Mouse (Mus musculus) left cerebral cortex, postnatal 14 days (tissue): Measurements from ENCODE around the gene Lpp. TPM values are rescaled to one million over a fixed set of nuclear protein-coding genes. Genes with fewer than 3 reads are reported as not detected.
A peak's percentile ranks its signal among the peaks of the same experiment; 100 is the strongest.

Experiments
- DNase-seq, 2 experiments: peaks; one replicate each; pipeline ENCODE4 v3.0.0; 2021 to 2022; ENCODE audit warnings: low spot score in 2 of 2, mixed read lengths in 1 of 2
- intact Hi-C: fragments of 180-260 bp; cut with DNase I; formaldehyde crosslinking; loops from one replicate; pipeline ENCODE4 v1.15.1; 2025
- total RNA-seq, 2 experiments: library from RNA; stranded (reverse); gene quantifications; 2 replicates each; pipeline ENCODE4 v1.2.3; 2021

The Lpp gene
- total RNA-seq, 2 experiments from 2014 or later, result 6.8 to 8.3 TPM

DNA sequence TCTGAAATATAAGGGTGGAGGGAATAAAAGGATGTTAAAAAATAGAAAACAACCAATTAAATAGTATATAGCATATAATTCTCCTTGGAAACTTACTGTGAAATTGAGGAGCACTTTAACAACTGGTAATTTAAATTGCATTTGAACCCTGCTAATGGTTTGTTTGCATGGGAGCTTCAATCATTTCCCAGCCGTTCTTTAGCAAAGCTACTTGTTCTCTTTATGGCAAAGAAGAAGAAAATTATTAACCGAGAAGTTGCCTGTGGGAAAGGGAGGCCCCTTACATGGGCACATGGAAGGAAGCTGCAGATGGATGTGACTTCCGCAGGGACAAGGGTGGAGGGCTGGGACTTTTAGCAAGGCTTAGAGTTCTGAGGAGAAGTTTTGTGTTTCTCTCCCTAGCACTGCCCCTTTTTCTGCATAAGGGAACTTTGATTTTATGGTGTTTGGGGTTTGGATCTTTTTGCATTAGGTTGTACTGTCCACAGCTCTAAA, 62.1 kb downstream of the Lpp start:
- intact Hi-C loops, result no loop called here
- no peak for DNase-seq

DNA sequence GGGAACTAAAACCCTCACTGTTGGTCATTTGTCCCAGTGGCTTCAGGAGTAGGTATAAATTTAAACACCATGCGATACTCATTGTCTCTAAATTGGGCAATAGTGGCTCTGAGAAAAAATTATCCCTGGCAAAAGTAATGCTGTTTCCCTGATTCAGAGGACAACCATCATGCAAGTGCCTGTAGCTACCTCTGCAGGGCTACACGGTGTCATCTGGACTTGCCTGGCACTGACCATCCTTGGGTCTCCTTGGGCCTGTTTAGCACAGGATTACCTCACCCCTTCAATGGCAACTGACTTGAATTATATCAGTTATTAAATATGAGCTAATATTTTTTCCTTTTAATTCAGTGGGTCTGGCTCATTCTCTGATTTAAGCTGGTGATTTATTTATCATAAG, 70.5 kb downstream of the Lpp start:
- no peak for DNase-seq

DNA sequence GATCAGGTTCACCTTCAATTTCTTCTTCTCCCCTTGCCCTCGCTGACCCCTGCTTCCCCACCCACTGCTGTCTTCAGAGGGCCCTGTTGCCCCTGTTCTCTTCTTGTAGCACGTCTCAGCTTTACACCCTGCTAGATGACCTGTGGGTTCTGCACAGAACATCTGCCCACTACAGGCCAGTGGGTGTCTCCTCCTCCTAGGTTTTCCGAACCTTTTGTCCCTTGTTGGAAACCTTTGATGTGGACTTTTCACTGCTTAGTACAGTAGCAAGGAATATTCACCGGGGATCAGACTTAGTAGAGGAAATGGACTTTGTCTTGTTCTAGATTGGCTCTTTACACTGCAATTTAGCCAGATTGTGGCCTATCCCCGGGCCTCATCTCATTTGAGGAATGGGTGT, 71.1 kb downstream of the Lpp start:
- DNase-seq, result no peak
- intact Hi-C loops, result no loop called here

More for the DNA sequence above, 70.5 kb downstream of the Lpp start:
- intact Hi-C loops, result no loop called here

DNA sequence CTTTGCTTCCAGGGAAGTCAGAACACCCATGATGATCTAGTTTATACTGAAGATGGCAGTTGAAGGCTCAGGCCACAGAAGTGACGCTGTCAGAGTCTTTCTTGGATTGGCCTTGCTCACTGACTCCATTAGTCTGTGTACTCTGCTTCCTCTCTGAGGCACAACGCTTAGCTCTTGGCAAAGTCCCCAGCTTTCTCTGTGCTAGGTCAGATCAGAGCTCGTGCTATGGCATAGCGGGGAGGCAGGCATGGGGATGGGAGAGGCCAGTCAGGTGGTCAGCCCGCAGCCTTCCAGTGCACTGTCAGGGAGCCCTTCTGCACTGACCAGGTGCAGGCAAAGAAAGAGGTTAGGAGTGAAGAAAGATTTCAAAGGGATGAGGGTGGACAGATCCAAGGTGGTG, 72.3 kb downstream of the Lpp start:
- intact Hi-C loops, result no loop called here
- DNase-seq, result no peak

DNA sequence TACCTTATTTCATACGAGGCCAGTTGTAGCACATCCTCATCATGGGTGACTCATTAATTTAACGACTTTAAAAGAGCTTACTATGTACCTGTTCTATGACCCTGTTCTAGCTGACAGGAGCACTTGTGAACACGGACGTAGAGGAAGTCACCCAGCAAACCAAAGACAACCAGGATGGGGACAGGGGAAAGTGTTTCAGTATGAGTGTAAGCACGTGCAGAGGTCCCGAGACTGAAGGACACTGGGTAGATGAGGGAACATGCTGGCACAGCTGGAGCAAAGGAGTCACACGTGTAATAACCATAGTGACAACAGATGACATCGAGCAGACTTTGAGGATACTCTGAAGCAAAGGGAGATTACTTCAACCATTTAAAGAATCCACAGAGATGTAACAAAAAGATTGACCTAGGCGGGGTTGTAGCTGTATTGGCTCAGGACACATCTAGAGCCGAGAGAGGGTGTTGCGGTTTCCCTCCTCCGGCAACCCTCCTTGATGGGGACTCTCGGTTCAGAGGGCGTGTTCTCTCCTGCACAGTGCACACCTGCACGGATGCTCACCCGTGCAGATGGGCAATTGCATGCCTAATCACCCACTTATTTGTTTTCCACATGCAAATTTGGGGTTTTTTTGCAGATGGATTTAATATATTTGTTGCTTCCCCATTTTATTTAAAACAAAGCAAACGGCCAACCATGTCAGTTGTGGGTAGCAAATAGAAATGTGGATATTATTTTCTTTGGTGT, 74.4 kb downstream of the Lpp start:
- intact Hi-C loops, result no loop called here

DNA sequence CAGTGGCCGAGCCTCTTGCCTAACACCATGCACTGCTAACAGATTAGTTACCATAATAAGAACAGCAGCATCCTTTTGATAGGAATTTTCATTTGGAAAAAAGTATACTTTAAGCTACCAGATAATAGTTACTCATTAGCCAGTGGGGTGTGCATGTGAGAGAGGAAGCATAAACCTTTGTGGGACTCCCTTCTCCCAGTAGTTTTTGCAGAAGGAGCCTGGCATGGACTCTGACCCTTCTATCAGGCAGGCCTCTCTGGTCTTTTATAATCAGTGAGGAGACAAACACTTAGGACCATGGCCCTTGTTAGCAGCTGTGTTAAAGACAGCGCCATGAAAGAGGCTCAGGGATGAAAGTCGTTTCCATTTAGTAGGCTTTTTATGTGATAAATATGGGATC, 76.0 kb downstream of the Lpp start:
- DNase-seq, result no peak
- intact Hi-C loops, result no loop called here

More for the DNA sequence above, 74.4 kb downstream of the Lpp start:
- no peak for DNase-seq

DNA sequence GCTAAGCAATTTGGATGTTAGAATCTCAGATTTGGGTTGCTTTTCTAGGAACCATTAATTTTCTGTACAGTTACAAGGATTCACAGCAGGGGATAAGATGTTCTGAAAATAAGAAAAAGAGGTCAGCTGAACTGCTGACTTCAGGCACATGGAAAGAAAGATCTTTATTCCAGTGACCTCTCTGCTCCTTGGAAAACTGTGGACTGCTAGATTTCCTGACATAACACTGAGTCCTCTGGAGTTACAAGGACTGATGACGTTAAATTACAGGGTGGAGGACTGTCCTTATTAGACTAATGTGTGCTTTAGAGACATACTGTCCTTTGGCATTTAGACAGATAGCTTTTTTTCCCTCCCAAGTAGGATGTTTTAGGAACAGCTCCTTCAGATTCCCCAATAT, 77.3 kb downstream of the Lpp start:
- intact Hi-C loops, result no loop called here
- DNase-seq, result no peak

DNA sequence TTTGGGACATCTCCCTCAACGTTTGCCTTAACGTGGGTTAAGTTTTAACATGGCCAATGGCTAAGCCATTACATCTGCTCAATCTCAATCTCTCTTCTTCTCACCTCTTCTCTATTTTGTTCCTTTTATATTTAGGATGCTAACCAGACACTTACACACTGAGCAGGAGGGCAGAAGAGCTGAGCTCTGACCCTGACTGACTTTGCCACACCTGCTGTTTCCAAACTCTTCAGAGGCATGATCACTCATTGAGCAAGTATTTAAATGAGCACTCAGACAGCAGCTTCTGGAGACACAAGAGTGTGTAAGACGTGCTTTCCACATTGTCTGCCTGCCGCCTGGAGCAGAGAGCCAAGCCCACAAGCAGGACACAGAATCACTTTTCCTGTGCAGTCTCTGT, 77.7 kb downstream of the Lpp start:
- no peak for DNase-seq

DNA sequence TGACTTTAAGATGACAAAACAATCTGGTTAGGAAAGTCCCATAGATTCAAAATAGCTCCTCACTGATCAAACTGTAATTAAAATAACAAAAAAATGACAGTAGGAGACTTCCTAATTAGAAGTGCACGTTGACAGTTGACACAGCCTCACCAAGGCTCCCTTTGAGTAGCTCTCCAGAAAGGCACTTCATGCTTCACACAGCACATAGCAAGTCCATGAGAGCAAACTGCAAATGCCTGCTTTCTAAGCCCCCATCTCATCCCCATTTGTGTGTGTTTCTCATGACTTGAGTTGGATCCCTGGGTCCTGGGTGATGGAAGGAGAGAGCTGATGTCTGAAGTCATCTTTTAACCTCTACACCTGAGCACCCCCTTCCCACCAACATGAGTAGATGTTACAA, 78.5 kb downstream of the Lpp start:
- no peak for DNase-seq
- intact Hi-C loops, result no loop called here

More for the DNA sequence above, 77.7 kb downstream of the Lpp start:
- intact Hi-C loops, result no loop called here

DNA sequence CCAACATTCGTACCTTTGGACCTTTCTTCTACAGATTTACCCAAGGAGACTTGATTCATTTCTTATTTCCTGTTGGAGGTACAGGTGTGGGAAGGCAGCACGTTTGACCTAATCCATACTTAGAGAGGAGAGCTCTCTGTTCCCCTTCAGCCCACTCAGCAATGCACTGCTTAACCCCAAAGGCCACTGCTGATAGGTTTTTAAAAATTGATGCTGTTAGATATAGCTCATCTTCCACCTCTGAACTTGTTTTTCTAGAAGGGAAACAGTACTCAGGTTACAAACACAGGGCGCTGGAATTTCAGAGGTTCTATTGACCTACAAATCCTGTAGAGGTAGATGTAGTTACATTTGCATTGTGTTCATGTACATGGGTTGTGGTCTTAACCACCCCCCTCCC, 80.7 kb downstream of the Lpp start:
- intact Hi-C loops, result no loop called here
- no peak for DNase-seq

DNA sequence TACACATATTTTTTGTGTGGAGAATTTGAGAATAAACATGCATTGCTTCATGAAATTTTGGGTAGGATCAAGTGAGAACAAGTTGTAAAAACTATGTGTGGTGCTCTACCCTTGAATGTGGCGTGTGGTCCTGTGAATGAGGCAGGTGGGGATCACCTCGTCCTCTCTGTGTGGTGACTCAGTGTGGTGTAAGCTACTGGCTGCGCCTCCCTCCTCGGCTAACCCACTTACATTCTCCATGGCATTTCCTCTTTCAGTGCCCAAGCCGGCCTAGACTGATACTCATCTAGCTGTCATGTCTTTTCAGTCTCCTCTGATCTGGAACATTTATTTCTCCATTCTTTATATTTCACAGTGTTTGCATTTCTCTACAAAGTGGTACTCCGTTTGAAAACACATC, 81.5 kb downstream of the Lpp start:
- intact Hi-C loops, result no loop called here
- no peak for DNase-seq

DNA sequence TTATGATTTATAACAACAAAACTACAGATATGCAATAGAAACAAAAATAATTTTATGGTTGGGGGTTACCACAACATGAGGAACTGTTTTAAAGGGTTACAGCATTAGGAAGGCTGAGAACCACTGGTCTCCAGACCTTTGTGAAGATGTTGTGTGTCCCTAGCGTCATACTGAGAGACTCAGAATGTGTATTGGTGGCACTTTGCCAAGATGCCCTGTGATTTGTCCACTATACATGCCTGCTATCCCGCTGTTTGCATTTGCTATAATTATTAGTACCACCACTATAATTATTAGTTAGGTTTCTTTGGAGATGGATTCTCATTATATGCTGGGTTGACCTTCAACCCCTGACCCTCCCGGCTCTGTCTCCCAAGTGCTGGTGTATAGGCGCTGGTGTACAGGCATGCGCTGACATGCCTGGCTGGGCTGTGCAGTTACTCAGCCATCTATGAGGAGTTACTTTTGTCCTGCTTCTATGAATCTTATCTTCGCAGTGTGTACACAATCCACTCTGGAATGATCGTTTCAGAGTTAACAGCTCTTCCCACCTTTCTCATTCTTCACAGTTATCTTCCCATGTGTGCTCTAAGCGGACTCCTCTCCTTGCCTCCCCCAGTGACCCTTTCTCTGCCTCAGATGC, 82.1 kb downstream of the Lpp start:
- intact Hi-C loops, result no loop called here

DNA sequence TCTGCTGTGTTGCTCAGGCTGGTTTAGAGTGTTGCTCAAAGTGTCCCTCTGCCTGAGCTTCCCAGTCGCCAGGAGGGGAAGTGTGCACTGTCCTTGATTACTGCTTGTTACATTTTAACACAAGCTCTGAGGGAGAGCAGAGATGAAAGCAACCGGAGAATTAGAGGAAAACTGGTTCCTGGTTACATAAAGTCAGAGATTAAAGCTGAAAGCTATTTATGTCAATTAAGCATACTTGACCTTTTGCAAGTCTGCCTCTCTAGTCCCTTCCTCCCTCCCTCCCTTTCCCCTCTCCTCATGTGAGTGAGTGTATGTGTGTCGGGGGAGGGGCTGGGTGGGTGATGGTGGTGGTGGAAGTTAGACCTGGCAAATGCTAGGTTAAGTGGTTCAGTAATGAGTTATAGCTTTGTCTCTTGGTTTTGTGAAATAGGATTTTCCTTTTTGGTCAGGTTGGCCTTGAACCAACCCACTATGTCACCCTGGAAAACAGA, 83.6 kb downstream of the Lpp start:
- intact Hi-C loops, result no loop called here
- DNase-seq, result no peak

More for the DNA sequence above, 82.1 kb downstream of the Lpp start:
- no peak for DNase-seq

DNA sequence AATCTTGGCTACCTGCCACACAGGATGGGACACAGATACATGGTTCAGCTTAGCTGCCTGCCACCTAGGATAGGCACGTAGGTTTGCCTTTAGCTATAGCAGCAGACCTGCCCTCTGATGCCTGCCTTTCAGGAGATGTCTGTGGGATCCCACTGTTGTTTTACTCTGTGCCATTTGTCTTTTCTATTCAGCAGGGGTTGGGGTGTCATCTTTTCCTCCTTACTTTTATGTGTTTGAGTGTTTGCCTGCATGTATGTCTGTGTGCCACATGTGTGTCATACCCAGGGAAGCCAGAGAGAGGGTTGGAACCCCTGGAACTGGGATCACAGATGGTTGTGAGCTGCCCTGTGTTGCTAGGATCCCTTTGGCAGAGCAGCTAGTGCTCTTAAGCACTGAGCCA, 84.7 kb downstream of the Lpp start:
- no peak for DNase-seq
- intact Hi-C loops, result no loop called here

DNA sequence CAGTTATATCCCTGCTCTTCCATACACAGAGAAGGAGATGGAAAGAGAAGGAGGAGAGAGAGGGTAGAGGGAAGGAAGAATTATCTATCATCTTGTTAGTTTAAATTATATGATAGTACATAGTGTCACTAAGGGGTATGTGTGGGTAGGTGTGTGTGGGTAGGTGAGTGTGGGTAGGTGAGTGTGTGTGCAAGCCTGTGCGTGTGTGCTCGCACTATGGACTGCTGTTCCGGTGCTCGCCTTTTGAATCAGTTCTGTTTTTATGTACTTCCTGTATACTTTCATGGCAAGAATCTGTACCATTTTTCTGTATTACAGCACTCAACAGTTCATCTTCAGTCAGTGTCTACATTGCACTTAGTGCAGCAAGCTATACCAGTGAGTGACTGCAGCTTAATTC, 85.5 kb downstream of the Lpp start:
- DNase-seq, result no peak
- intact Hi-C loops, result no loop called here

DNA sequence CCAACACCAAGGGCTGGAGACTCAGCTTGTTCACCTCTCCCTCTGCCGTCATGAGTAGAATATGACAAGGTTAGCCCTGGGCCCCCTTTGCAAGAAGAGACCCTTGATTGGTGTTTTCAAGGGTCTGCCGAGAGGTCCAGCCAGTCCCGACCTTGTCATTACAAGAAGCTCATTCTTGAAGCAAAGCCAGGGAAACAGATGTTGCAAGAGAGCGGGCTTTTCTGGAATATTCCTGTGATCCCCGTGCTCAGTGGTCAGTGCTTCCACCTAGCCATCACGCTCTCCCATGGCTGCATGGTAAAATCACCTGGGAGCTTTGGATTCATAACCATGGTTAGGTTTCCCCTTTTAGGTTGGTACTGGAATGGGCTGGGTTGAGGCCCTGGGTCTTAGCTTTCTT, 89.3 kb downstream of the Lpp start:
- DNase-seq, result no peak
- intact Hi-C loops, result no loop called here

DNA sequence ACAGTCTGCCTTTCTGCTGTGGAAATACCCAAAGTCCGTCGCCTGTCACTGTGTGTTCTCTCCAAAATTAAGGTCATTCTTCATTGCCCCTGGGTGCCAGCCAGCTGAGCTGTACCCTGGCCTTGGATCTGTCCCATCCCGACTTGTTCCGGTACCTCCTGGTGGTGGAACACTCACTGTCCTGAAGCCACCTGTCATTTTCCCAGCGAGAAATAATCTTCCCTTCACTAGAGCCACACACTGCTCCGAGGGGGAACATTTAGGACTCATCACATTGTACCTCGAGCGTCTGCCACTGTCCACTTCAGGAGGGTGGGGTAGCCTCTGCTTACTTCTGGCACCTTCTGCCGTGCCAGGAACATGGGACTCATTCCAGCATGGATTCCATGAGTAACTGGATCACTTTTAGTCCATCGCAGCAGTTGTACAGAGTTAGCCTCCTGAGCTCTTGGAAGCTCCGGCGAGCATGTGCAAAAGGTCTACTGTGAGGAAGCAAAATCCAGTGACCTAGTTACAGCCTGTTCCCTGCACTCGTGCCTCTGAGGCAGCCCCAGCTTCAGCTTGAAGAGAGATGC, 90.3 kb downstream of the Lpp start:
- peak; percentile 29 to 49 for DNase-seq
- intact Hi-C loops, result no loop called here

DNA sequence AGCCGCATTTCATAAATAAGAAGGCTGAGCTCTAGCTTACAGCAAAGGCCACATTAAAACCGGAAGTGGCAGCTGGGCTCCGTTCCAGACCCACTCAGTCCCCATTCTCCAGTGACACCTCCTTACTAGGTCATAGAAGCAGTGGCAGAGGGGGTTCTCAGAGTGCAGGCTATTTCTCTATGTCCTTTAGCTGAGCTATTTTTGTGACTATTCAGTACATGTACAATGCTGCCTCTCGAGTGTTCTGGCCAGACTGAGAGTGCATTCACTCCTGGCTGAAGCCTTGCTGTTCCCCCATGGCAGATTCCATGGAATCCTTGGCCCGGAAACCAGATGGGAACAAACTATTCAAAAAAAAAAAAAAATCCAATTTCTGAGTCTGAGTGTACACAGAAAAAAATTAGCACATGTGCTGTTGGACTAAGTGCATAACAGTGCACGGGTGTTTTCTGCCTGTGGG, 94.5 kb downstream of the Lpp start:
- DNase-seq, result peak; percentile 21 to 56
- intact Hi-C loops, result no loop called here

DNA sequence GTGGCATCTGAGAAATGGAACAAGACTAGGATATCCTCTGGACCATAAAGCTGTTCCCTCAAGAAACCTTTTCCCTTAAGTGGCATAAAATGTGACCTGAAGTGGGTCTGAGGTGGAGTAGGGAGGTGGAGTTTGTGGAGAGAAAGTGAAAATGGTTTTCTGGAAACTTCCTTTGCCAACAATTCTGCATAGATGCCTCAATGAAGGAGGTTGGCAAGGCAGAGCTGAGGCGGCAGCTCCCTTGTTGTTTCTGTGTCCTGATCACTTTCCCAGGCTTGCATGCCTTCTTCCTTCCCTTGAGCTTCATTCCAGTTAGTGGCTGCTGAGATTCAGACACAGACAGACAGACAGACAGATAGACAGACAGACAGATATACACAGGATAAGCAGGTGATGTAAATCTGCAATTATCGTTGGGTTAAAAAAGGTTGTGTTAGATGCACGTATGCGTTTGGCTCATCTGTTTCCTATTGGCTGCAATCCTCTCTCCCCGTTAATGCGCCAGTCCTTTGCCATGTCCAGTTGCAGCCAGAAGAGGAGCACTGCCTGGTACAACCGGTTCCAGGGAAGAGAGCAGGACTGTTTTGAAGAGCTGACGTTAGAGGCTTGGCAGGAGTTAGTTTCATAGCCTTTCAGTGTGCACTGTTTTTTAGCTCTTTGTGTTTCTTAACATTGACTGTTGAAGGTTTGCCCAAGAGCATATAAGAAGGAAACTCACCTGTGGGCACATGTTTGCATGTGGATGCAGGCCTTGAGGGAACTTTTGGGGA, 96.4 kb downstream of the Lpp start:
- intact Hi-C loops, result loop anchor here (5.0 kb wide), 1 partner anchor 502 kb away; the partner anchor contains the start of genes Bcl6 and Gm37419

More for the DNA sequence above, 96.4 kb downstream of the Lpp start:
- DNase-seq, result no peak
